Mouse (Mus musculus): ENCODE measurements around the gene Tmem184c. TPM values are rescaled to one million over a fixed set of nuclear protein-coding genes. Genes with fewer than 3 reads are reported as not detected.
A peak's percentile ranks its signal among the peaks of the same experiment; 100 is the strongest.

Tmem184c gene
- total RNA-seq (2015), result 26.6 and 36.9 TPM in 2 replicates
- 23.3 and 25.2 TPM in 2 replicates for total RNA-seq (2017)

DNA sequence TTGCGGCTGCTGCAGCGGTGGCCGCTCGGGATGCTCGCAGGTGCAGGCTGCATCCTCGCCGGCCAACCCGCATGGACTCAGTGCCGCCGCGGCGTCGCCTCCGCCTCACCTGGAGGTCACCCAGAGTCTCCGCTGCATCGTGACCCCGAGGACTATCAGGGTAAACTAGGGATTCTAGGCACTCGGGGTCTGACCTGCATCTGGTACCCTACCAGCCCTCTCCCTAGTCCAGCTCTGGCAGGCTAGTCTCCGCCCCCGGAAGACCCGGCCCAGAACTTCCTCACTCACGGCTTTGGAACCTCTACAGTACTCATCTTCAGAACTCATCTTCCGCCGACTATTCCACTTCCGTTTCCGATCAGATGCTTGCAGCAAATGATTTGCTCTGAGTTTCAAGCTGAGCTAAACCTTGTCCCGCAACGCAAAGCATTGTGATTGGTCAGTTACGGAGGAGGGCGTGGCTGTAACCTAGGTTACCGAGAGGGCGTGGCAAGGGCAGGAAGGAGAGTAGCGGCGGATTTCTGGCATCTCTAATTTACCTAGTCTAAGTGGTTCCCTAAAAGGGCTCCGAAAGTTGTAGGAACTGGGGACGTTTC is at the start of gene Tmem184c:
Gene Tmem184c, minus strand, starts transcription at position 325 of the 596 bp plus-strand sequence.
- ATAC-seq (replicated peaks; ENCODE audit: poor library complexity), result peak; percentile 98

GRCm38 (mm10) chr8:77659534-77660080 is 49.1 kb upstream of the Tmem184c start:
- ATAC-seq (replicated peaks; ENCODE audit: poor library complexity), result no peak

- no peak for ATAC-seq (replicated peaks; ENCODE audit: poor library complexity)
These were observed 47.9 kb upstream of the Tmem184c start for GRCm38 (mm10) chr8:77658356-77658755.

DNA sequence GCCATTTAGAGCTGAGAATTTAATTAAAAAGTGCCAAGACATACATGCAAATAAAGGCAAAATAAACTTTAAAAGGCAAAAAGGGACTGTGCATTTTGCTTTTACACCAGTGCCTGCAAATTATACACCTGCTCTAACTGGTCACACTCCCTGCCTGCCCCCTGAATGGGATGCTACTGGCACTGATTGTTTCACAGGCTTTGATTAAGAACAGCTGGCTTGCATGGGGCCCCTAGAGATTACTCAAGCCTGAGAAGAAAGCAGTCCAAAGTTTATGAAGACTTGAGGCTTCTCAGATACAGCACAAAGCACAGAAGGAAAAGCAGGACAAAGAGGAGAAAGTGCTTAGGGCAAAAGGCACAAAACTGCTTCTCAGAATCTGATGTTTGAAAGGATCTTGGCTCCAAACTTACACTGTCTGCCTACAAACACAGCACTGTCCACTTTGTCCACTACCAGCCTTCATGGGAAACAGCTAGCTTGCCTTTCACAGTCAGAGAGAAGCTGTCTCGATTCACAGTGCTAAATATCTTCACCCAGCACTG is 40.2 kb upstream of the Tmem184c start:
- no peak for ATAC-seq (replicated peaks; ENCODE audit: poor library complexity)

GRCm38 (mm10) chr8:77640093-77640839 is 29.8 kb upstream of the Tmem184c start:
- no peak for ATAC-seq (replicated peaks; ENCODE audit: poor library complexity)

DNA sequence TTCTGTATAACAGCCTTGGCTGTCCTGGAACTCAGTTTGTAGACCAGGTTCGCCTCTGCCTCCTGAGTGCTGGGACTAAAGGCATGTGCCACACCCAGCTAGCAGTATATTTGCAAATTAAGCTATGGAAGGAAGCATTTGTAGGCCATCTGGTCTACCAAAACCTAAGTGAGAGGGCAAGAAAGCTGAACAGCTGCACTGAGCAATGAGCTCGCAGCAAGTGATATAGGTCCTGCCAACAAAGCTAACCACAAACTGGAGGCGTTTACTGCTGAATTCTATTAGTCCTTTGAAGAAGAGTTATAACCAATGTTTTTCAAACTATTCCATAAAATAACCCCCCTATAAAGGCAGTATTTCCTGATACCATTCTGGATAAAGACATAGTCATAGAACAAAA is 27.1 kb upstream of the Tmem184c start:
- ATAC-seq (replicated peaks; ENCODE audit: poor library complexity), result no peak

GRCm38 (mm10) chr8:77634035-77634434 is 23.5 kb upstream of the Tmem184c start:
- ATAC-seq (replicated peaks; ENCODE audit: poor library complexity), result no peak

- ATAC-seq (replicated peaks; ENCODE audit: poor library complexity), result no peak
These were observed 22.7 kb upstream of the Tmem184c start for GRCm38 (mm10) chr8:77633211-77633610.

GRCm38 (mm10) chr8:77630691-77631090 is 20.2 kb upstream of the Tmem184c start:
- ATAC-seq (replicated peaks; ENCODE audit: poor library complexity), result no peak

GRCm38 (mm10) chr8:77629858-77630537 is 19.5 kb upstream of the Tmem184c start:
- peak; percentile 100 for ATAC-seq (replicated peaks; ENCODE audit: poor library complexity)

DNA sequence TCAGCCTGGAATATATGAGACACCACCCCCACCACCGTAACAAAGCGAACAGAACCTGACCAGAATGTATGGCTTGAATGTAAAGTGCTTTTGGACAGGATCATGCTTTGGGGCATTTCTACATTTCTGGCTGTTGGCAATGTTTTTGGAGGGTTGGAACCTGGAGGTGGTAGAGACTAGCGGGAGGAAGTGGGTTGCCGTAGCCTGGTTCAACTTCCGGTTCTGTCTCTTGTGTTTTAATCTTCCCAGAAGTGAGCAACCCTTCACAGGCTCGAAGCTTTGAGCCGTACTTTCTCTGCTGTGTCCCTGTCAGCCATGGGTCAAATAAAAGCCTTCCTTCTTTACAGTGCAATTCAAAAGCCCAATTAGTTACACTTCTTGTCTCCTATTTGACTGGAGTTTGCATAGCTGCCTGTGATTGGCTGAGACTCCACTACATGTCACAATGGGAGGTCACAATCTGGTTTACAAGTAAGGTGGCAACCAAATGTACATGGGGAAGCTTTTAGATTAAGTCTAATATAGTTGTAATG is 13.2 kb upstream of the Tmem184c start:
- ATAC-seq (replicated peaks; ENCODE audit: poor library complexity), result peak; percentile 29; the same call in 1 of the 2 replicates

DNA sequence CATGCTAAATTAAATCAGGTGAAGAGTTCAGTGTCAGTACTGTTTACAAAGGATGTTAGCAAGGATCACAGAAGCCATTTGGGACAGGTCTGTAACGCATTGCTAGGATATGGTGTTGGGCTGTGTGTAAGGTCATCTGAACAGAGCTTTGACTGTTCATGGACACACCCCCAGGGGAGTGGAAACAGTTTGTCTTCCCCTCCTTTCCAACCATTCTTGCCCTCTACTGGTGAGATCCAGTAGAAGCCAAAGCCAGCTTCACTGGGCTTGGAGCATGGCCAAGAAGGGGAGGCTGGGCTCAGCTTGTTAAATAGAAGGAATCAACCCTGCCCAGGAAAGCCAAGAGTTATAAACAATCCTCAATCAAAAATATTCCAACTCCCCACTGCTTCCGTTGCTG is 7.4 kb upstream of the Tmem184c start:
- ATAC-seq (replicated peaks; ENCODE audit: poor library complexity), result peak; percentile 91

GRCm38 (mm10) chr8:77609621-77610020 is 877 bp downstream of the Tmem184c start:
- no peak for ATAC-seq (replicated peaks; ENCODE audit: poor library complexity)

DNA sequence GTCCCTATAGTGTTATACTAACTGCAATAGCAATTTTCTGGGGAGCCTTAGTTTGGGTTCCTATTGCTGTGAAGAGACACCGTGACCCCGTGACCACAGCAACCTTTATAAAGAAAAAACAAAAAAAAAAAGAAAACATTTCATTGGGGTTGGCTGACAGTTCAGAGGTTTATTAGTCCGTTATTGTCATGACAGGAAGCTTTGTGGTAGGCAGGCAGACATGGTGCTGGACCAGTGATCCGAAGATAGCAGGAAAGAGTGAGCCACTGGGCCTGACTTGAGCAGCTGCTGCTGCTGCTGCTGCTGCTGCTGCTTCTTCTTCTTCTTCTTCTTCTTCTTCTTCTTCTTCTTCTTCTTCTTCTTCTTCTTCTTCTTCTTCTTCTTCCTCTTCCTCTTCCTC is 26.3 kb downstream of the Tmem184c start:
- peak; percentile 48; the same call in 1 of the 2 replicates for ATAC-seq (replicated peaks; ENCODE audit: poor library complexity)

DNA sequence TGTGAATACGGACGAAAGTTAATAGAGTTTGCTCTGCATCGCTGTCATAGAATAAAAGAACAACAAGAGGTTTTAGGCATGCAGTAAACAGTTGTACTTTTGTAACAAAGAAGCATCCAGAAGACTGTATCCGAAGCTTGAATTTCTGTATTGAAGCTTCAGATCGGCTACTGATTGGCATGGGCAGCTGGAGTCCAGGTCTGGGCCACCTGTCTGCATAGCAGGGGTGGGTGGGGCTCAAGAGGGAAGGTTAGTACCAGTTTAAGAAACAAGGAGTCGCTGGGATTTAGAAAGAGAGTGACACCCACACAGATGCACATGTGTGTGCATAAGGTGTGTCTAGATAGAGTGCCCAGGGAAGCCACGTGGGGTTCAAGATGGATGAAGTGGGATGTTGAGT is 32.8 kb downstream of the Tmem184c start:
- ATAC-seq (replicated peaks; ENCODE audit: poor library complexity), result no peak

DNA sequence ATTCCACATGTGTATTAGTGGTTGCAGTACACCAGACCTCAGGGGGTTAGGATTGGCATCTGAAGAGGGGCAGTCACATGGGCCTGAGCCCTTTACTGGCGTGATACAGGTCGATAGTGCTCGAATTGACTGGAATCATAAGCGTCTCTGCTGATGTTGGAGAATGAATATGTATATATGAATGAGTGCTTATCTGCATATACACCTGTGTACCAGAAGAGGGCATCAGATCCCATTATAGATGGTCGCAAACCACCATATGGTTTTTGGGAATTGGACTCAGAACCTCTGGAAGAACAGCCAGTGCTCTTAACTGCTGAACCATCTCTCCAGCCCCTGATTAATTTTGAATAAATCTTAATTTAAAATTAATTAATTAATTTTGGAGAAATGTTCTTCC is 36.3 kb downstream of the Tmem184c start:
- peak; percentile 60 for ATAC-seq (replicated peaks; ENCODE audit: poor library complexity)

DNA sequence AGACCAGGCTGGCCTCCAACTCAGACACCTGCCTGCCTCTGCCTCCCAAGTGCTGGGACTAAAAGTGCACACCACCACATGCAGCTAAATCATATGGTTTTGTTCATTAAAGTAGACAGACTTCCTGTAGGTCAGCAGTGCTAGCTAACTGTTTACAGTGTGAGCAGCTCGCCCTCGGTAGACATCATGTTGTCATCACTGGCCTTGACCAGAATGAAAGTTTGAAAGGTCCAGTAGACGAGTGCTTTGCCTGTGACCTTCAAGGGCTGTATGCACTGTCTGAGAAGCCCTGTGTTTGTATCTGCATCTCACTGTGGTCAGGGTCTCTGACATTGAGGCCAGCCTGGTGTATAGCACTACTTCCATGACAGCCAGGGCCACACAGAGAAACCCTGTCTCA is 49.1 kb downstream of the Tmem184c start:
- ATAC-seq (replicated peaks; ENCODE audit: poor library complexity), result no peak

DNA sequence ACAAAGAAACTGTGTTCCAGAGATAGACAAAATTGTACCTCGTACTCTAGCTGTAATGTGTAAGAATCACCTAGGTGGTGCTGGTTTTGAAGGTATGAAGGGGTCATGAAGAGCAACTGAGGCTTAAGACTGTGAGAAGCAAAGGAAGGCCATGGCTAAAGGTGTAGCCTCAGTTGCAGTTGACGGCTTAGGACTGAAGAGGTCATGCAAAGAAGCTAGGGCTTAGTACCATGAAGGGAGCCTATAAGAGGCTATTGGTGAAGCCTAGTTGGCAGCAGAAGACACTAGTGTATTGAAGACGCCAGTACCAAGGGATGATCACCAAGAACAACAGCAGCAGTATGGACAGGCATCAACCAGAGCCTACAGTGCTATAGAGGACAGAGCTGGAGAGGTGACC is 58.0 kb downstream of the Tmem184c start:
- no peak for ATAC-seq (replicated peaks; ENCODE audit: poor library complexity)

DNA sequence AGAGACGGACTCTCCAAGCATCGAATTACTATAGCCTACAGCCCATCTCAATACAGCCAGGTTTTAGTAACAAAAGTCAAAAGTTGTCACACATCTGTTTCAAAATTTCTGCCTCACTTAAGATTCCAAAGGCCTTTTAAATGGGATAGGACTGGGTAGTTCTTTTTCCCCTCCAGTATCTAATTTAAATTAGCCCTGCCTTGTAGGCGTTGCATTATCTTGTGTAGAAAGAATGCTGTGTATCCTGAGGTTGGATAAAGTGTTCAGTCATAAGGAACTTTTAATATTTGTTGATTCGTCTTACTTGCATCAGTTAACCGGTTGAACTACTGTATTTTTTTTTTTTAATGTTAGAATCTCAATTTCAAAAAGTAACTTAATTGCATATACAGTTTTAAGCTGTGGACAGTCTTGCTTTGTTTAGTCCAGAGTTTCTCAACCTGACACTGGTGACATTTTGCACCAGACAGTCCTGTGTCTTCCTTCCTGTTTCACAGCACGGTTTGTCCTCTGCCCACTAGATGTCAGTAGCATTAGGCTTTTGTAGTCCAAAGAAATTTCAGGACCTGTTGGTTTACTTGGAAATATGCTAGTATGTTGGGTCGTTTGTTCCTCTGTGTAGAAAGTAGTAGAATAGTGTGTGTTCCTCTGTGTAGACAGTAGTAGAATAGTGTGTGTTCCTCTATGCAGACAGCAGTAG is 60.5 kb downstream of the Tmem184c start:
- peak; percentile 81 for ATAC-seq (replicated peaks; ENCODE audit: poor library complexity)

GRCm38 (mm10) chr8:77549121-77549706 is 61.3 kb downstream of the Tmem184c start, which contains the start of gene Prmt9:
Gene Prmt9, plus strand, starts transcription at chr8:77549397.
- ATAC-seq (replicated peaks; ENCODE audit: poor library complexity), result peak; percentile 83
